Mouse (Mus musculus): ENCODE results near the gene Sez6l2. TPM values are rescaled to one million over a fixed set of nuclear protein-coding genes. Genes with fewer than 3 reads are reported as not detected.

The Sez6l2 gene
- total RNA-seq, 2 experiments from 2014 or later: 400 to 404 TPM

- no peak for DNase-seq (ENCODE audit: low spot score in 2 of 2)
- intact Hi-C loops (cut with DNase I): no loop called here
Observed at GRCm38 (mm10) chr7:126996449-126996848, 46.1 kb downstream of the Sez6l2 start.

- intact Hi-C loops (cut with DNase I): no loop called here
- no peak for DNase-seq (ENCODE audit: low spot score in 2 of 2)
Observed at GRCm38 (mm10) chr7:126999568-126999967, 49.2 kb downstream of the Sez6l2 start.

- DNase-seq (ENCODE audit: low spot score in 2 of 2): no peak
- intact Hi-C loops (cut with DNase I): no loop called here
Observed at GRCm38 (mm10) chr7:127003620-127004019, 53.3 kb downstream of the Sez6l2 start.

GRCm38 (mm10) chr7:127004122-127004875 lies 53.9 kb downstream of the Sez6l2 start:
- no peak for DNase-seq (ENCODE audit: low spot score in 2 of 2)
- intact Hi-C loops (cut with DNase I): no loop called here

GRCm38 (mm10) chr7:127007313-127008024 lies 57.1 kb downstream of the Sez6l2 start:
- DNase-seq (ENCODE audit: low spot score in 2 of 2): no peak
- intact Hi-C loops (cut with DNase I): loop anchor here (1.0 kb wide), 1 partner anchor 22 kb away; no protein-coding TSS in a partner anchor

- intact Hi-C loops (cut with DNase I): loop anchor here (1.0 kb wide), 1 partner anchor 23 kb away; no protein-coding TSS in a partner anchor
- DNase-seq (ENCODE audit: low spot score in 2 of 2): peak; percentile 74 to 93
Observed at GRCm38 (mm10) chr7:127008239-127009019, 58.1 kb downstream of the Sez6l2 start.

GRCm38 (mm10) chr7:127009307-127010085 lies 59.1 kb downstream of the Sez6l2 start:
- DNase-seq (ENCODE audit: low spot score in 2 of 2): no peak
- intact Hi-C loops (cut with DNase I): no loop called here

- DNase-seq (ENCODE audit: low spot score in 2 of 2): no peak
- intact Hi-C loops (cut with DNase I): no loop called here
Observed at GRCm38 (mm10) chr7:127011051-127011450, 60.7 kb downstream of the Sez6l2 start.

GRCm38 (mm10) chr7:127011717-127012116 lies 61.4 kb downstream of the Sez6l2 start:
- intact Hi-C loops (cut with DNase I): no loop called here
- no peak for DNase-seq (ENCODE audit: low spot score in 2 of 2)

GRCm38 (mm10) chr7:127012374-127012773 lies 62.0 kb downstream of the Sez6l2 start:
- DNase-seq (ENCODE audit: low spot score in 2 of 2): no peak
- intact Hi-C loops (cut with DNase I): no loop called here

GRCm38 (mm10) chr7:127012845-127013244 lies 62.5 kb downstream of the Sez6l2 start:
- intact Hi-C loops (cut with DNase I): no loop called here
- DNase-seq (ENCODE audit: low spot score in 2 of 2): no peak

GRCm38 (mm10) chr7:127013385-127013784 lies 63.0 kb downstream of the Sez6l2 start:
- DNase-seq (ENCODE audit: low spot score in 2 of 2): no peak
- intact Hi-C loops (cut with DNase I): no loop called here

- intact Hi-C loops (cut with DNase I): loop anchor here (2.0 kb wide), 1 partner anchor 38 kb away; the partner anchor contains the start of gene Cdiptos
- DNase-seq (ENCODE audit: low spot score in 2 of 2): peak in 1 of 2 experiments; percentile 30
Observed at GRCm38 (mm10) chr7:127014320-127014719, 64.0 kb downstream of the Sez6l2 start, which contains the start of gene Mvp. Mvp (minus strand) TSS chr7:127014621.

GRCm38 (mm10) chr7:127014993-127015392 lies 64.6 kb downstream of the Sez6l2 start:
- intact Hi-C loops (cut with DNase I): loop anchor here (2.0 kb wide), 1 partner anchor 38 kb away; the partner anchor contains the start of gene Cdiptos

GRCm38 (mm10) chr7:127016081-127016480 lies 65.7 kb downstream of the Sez6l2 start:
- intact Hi-C loops (cut with DNase I): loop anchor here (2.0 kb wide), 2 partner anchors 89 to 153 kb away; partner anchors contain the start of gene Ino80e
- DNase-seq (ENCODE audit: low spot score in 2 of 2): peak in 1 of 2 experiments; percentile 11

More at GRCm38 (mm10) chr7:127014993-127015392, 64.6 kb downstream of the Sez6l2 start:
- no peak for DNase-seq (ENCODE audit: low spot score in 2 of 2)

GRCm38 (mm10) chr7:127016481-127016485 lies 65.9 kb downstream of the Sez6l2 start, which contains the start of gene Pagr1b:
Pagr1b (minus strand) TSS chr7:127016484.
- no peak for DNase-seq (ENCODE audit: low spot score in 2 of 2)
- intact Hi-C loops (cut with DNase I): loop anchor here (2.0 kb wide), 2 partner anchors 89 to 153 kb away; partner anchors contain the start of gene Ino80e

- peak in 1 of 2 experiments; percentile 65 for DNase-seq (ENCODE audit: low spot score in 2 of 2)
- intact Hi-C loops (cut with DNase I): loop anchor here (2.0 kb wide), 2 partner anchors 88 to 154 kb away; partner anchors contain the start of gene Ino80e
Observed at GRCm38 (mm10) chr7:127016486-127016938, 66.1 kb downstream of the Sez6l2 start.

- intact Hi-C loops (cut with DNase I): loop anchor here (2.0 kb wide), 2 partner anchors 88 to 154 kb away; partner anchors contain the start of gene Ino80e
- DNase-seq (ENCODE audit: low spot score in 2 of 2): peak; percentile 98
Observed at GRCm38 (mm10) chr7:127016971-127017949, 66.9 kb downstream of the Sez6l2 start, which contains the start of gene Pagr1a. Pagr1a (minus strand) TSS chr7:127017352.

Measured in left cerebral cortex, postnatal 25 days (tissue).